Mouse (Mus musculus) thymus, postnatal 14 days (tissue): ENCODE data around the gene Gm39115.
A peak's percentile ranks its signal among the peaks of the same experiment; 100 is the strongest.

Experiments
- DNase-seq: peaks from one replicate; pipeline ENCODE4 v3.0.0; 2021

Gm39115 gene

GRCm38 (mm10) chr7:142095183-142095931 lies 40.5 kb downstream of the Gm39115 start, which contains the start of gene Dusp8:
Gene Dusp8 (minus strand): TSS chr7:142095843.
- peak; percentile 91 for DNase-seq

GRCm38 (mm10) chr7:142094301-142095143 lies 41.3 kb downstream of the Gm39115 start:
- DNase-seq: peak; percentile 43

- no peak for DNase-seq
Observed at GRCm38 (mm10) chr7:142093696-142094240, 42.1 kb downstream of the Gm39115 start.

GRCm38 (mm10) chr7:142092991-142093390 lies 42.8 kb downstream of the Gm39115 start:
- DNase-seq: no peak

GRCm38 (mm10) chr7:142091848-142092247 lies 44.0 kb downstream of the Gm39115 start:
- DNase-seq: no peak

- no peak for DNase-seq
Observed at GRCm38 (mm10) chr7:142089648-142090447, 46.0 kb downstream of the Gm39115 start.

- DNase-seq: no peak
Observed at GRCm38 (mm10) chr7:142088886-142089285, 46.9 kb downstream of the Gm39115 start.

- no peak for DNase-seq
Observed at GRCm38 (mm10) chr7:142087069-142087652, 48.7 kb downstream of the Gm39115 start.

- DNase-seq: no peak
Observed at GRCm38 (mm10) chr7:142086159-142086905, 49.5 kb downstream of the Gm39115 start.
